Mouse (Mus musculus) bone marrow macrophage, adult 2 months (primary cell): Measurements from ENCODE around the gene Vipr1.

Experiments
- CTCF ChIP-seq: IDR thresholded peaks from 2 replicates; pipeline ENCODE4 v1.5.1; 2012; ENCODE audit warnings: low read depth, mild to moderate bottlenecking, low read length, moderate library complexity
- POLR2A ChIP-seq: IDR thresholded peaks from 2 replicates; pipeline ENCODE4 v1.6.1; 2012; ENCODE audit warnings: mild to moderate bottlenecking, low read depth, low read length, borderline replicate concordance

DNA sequence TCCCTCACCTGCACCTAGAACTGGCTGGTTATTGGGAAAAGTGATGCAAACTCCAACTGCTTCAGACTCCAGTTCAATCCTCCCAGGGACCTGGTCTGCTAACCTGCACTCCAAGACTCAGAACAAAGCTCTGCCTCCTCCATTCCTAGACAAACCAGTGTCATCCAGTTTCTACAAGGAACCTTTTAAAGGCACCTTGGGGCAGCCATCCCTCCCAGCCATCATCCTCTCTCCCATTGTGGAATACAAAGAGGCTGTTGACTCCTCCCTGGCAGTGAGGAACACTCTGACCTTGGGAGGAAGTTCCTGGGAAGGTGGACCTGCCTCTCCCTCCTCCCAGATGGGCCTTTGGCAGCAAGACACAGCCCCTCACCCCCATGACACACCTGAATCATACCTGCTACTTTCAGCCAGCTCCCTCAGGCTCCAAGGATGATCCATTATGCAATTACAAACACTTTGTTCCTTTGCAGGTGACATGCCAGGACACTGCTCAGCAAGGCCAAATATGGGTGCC, 28.2 kb upstream of the Vipr1 start:
- no peak for TF ChIP-seq CTCF
- TF ChIP-seq POLR2A: no peak
